Mouse (Mus musculus): Measurements from ENCODE around the gene Prkar2a. TPM values are rescaled to one million over a fixed set of nuclear protein-coding genes. Genes with fewer than 3 reads are reported as not detected.
A peak's percentile ranks its signal among the peaks of the same experiment; 100 is the strongest.

Prkar2a gene
- polyA plus RNA-seq, 1 experiment = 21.5 TPM

DNA sequence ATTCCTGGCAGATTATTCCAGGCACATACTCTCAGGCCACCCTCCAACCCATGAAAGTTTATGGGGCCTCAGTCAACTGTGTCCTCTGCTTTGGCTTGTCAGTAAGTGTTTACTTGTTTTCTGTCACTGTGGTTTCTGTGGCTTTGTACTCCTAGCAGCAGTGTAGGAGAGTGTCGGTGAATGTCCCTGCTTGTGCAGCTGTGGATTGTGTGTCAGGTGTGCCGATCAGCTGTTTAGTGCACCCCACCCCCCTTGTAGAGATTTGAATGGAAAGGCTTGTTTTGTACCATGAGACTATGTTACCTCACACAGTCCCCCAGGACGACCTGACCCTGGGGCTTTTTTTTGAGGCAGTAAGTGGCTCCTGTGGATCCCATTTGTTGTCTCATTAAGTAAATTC lies 103.6 kb downstream of the Prkar2a start:
- peak overlapping the region; percentile 44 for H3K4me2 ChIP-seq (ENCODE audit: low read depth)

GRCm38 (mm10) chr9:108795281-108795680 lies 106.2 kb downstream of the Prkar2a start:
- H3ac ChIP-seq (ENCODE audit: control insufficient read depth, insufficient read length) = no peak overlapping the region
- H3K4me3 ChIP-seq = peak overlapping the region; percentile 19
- no peaks in the 10 kb centered on the region for H3K27me3 ChIP-seq (ENCODE audit: control insufficient read depth, insufficient read depth, insufficient read length)
- H3K36me3 ChIP-seq (ENCODE audit: control insufficient read depth, insufficient read depth) = peaks cover 25% of the 10 kb centered on the region
- peak overlapping the region; percentile 94 for H3K4me2 ChIP-seq (ENCODE audit: low read depth)
- peaks cover 90% of the 10 kb centered on the region for H3K79me2 ChIP-seq (ENCODE audit: control insufficient read depth, insufficient read depth)
- TF ChIP-seq SRF (IDR thresholded peaks at IDR 0.05; ENCODE audit: control insufficient read depth, insufficient read length, low read depth) (no peak), TCF3 (IDR thresholded peaks at IDR 0.05; ENCODE audit: insufficient read length, low read depth) (no peak)

More for the DNA sequence above, 103.6 kb downstream of the Prkar2a start:
- Histone ChIP-seq H3ac (ENCODE audit: control insufficient read depth, insufficient read length) (no peak overlapping the region), H3K79me2 (ENCODE audit: control insufficient read depth, insufficient read depth) (peaks cover 100% of the 10 kb centered on the region), H3K27me3 (ENCODE audit: control insufficient read depth, insufficient read depth, insufficient read length) (no peaks in the 10 kb centered on the region), H3K36me3 (ENCODE audit: control insufficient read depth, insufficient read depth) (peaks cover 8% of the 10 kb centered on the region), H3K4me3 (no peak overlapping the region)
- peak; percentile 75 to 98 (median 93) for TF ChIP-seq MYOD1 (IDR thresholded peaks at IDR 0.05; ENCODE audit: control insufficient read depth in 1 of 3, insufficient read length in 2 of 3, low read depth in 2 of 3)
- peak; percentile 79 to 96 (median 95) for TF ChIP-seq MYOG (IDR thresholded peaks at IDR 0.05; ENCODE audit: control insufficient read depth in 1 of 3, insufficient read depth in 1 of 3, insufficient read length in 2 of 3, low read depth in 2 of 3)
- TF ChIP-seq E2F4 (IDR thresholded peaks at IDR 0.05; ENCODE audit: insufficient read depth) = no peak
- peak; percentile 93 for TF ChIP-seq TCF12 (IDR thresholded peaks at IDR 0.05; ENCODE audit: insufficient read depth, poor library complexity, severe bottlenecking)
- no peak for TF ChIP-seq REST (IDR thresholded peaks at IDR 0.05; ENCODE audit: insufficient read depth, insufficient read length)
- no peak for TF ChIP-seq POLR2A (IDR thresholded peaks at IDR 0.05; ENCODE audit: insufficient read length, low read depth)
- peak; percentile 42 for TF ChIP-seq POLR2AphosphoS2 (IDR thresholded peaks at IDR 0.05; ENCODE audit: insufficient read length, low read depth)
- TF ChIP-seq TCF3 (IDR thresholded peaks at IDR 0.05; ENCODE audit: insufficient read length, low read depth) = peak; percentile 94

GRCm38 (mm10) chr9:108795762-108796161 lies 106.6 kb downstream of the Prkar2a start:
- peaks cover 86% of the 10 kb centered on the region for H3K79me2 ChIP-seq (ENCODE audit: control insufficient read depth, insufficient read depth)
- H3ac ChIP-seq (ENCODE audit: control insufficient read depth, insufficient read length) = no peak overlapping the region
- peak overlapping the region; percentile 19 for H3K4me3 ChIP-seq
- no peaks in the 10 kb centered on the region for H3K27me3 ChIP-seq (ENCODE audit: control insufficient read depth, insufficient read depth, insufficient read length)
- TF ChIP-seq TCF12 (IDR thresholded peaks at IDR 0.05; ENCODE audit: insufficient read depth, poor library complexity, severe bottlenecking) (no peak), USF1 (IDR thresholded peaks at IDR 0.05; ENCODE audit: low read depth) (no peak), POLR2A (IDR thresholded peaks at IDR 0.05; ENCODE audit: insufficient read length, low read depth) (no peak), MAX (IDR thresholded peaks at IDR 0.05; ENCODE audit: low read depth) (no peak), MYOG (IDR thresholded peaks at IDR 0.05; ENCODE audit: control insufficient read depth in 1 of 3, insufficient read depth in 1 of 3, insufficient read length in 2 of 3, low read depth in 2 of 3) (no peak), REST (IDR thresholded peaks at IDR 0.05; ENCODE audit: insufficient read depth, insufficient read length) (no peak), TCF3 (IDR thresholded peaks at IDR 0.05; ENCODE audit: insufficient read length, low read depth) (no peak), E2F4 (IDR thresholded peaks at IDR 0.05; ENCODE audit: insufficient read depth) (no peak), MYOD1 (IDR thresholded peaks at IDR 0.05; ENCODE audit: control insufficient read depth in 1 of 3, insufficient read length in 2 of 3, low read depth in 2 of 3) (no peak), POLR2AphosphoS2 (IDR thresholded peaks at IDR 0.05; ENCODE audit: insufficient read length, low read depth) (no peak), CEBPB (IDR thresholded peaks at IDR 0.05; ENCODE audit: insufficient read depth, poor library complexity, severe bottlenecking) (no peak)
- peak overlapping the region; percentile 94 for H3K4me2 ChIP-seq (ENCODE audit: low read depth)
- peaks cover 30% of the 10 kb centered on the region for H3K36me3 ChIP-seq (ENCODE audit: control insufficient read depth, insufficient read depth)

GRCm38 (mm10) chr9:108796351-108796981 lies 107.4 kb downstream of the Prkar2a start:
- TF ChIP-seq CEBPB (IDR thresholded peaks at IDR 0.05; ENCODE audit: insufficient read depth, poor library complexity, severe bottlenecking) (peak; percentile 49; the same call in 1 of the 2 replicates), POLR2AphosphoS2 (IDR thresholded peaks at IDR 0.05; ENCODE audit: insufficient read length, low read depth) (no peak)
- H3K79me2 ChIP-seq (ENCODE audit: control insufficient read depth, insufficient read depth) = peaks cover 79% of the 10 kb centered on the region
- no peak overlapping the region for H3ac ChIP-seq (ENCODE audit: control insufficient read depth, insufficient read length)
- H3K4me3 ChIP-seq = peak overlapping the region; percentile 19
- peaks cover 35% of the 10 kb centered on the region for H3K36me3 ChIP-seq (ENCODE audit: control insufficient read depth, insufficient read depth)
- peak overlapping the region; percentile 94 for H3K4me2 ChIP-seq (ENCODE audit: low read depth)
- no peaks in the 10 kb centered on the region for H3K27me3 ChIP-seq (ENCODE audit: control insufficient read depth, insufficient read depth, insufficient read length)

DNA sequence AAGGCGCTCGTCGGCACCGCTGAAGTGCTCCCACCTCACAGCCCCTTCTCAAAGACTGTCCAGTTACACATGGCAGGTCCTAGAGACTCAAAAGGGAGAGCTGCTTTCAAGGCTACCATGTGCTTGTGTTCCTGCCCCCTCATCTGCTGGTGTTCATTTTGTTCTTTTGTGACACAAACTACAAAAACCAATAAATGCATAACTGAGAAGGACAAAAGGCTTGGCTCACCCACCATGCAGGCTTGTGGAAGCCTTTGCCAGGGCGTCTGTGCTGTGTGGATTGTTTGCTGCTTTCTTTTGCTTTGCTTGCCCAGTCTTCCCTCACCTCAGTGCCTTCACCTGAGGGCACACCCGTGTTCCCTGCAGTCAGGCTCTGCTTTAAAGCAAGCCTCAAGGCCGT lies 108.4 kb downstream of the Prkar2a start:
- TF ChIP-seq E2F4 (IDR thresholded peaks at IDR 0.05; ENCODE audit: insufficient read depth) = no peak
- TF ChIP-seq SRF (IDR thresholded peaks at IDR 0.05; ENCODE audit: control insufficient read depth, insufficient read length, low read depth) = no peak
- TF ChIP-seq USF1 (IDR thresholded peaks at IDR 0.05; ENCODE audit: low read depth) = no peak
- no peak for TF ChIP-seq MAX (IDR thresholded peaks at IDR 0.05; ENCODE audit: low read depth)
- TF ChIP-seq CEBPB (IDR thresholded peaks at IDR 0.05; ENCODE audit: insufficient read depth, poor library complexity, severe bottlenecking) = no peak
- TF ChIP-seq MYOD1 (IDR thresholded peaks at IDR 0.05; ENCODE audit: control insufficient read depth in 1 of 3, insufficient read length in 2 of 3, low read depth in 2 of 3) = no peak
- no peak for TF ChIP-seq TCF3 (IDR thresholded peaks at IDR 0.05; ENCODE audit: insufficient read length, low read depth)
- no peak for TF ChIP-seq REST (IDR thresholded peaks at IDR 0.05; ENCODE audit: insufficient read depth, insufficient read length)
- no peak for TF ChIP-seq MYOG (IDR thresholded peaks at IDR 0.05; ENCODE audit: control insufficient read depth in 1 of 3, insufficient read depth in 1 of 3, insufficient read length in 2 of 3, low read depth in 2 of 3)
- no peak for TF ChIP-seq TCF12 (IDR thresholded peaks at IDR 0.05; ENCODE audit: insufficient read depth, poor library complexity, severe bottlenecking)
- no peak for TF ChIP-seq POLR2A (IDR thresholded peaks at IDR 0.05; ENCODE audit: insufficient read length, low read depth)
- no peak for TF ChIP-seq POLR2AphosphoS2 (IDR thresholded peaks at IDR 0.05; ENCODE audit: insufficient read length, low read depth)
- H3K36me3 ChIP-seq (ENCODE audit: control insufficient read depth, insufficient read depth) = peaks cover 45% of the 10 kb centered on the region
- H3K4me2 ChIP-seq (ENCODE audit: low read depth) = peak overlapping the region; percentile 94
- H3K79me2 ChIP-seq (ENCODE audit: control insufficient read depth, insufficient read depth) = peaks cover 68% of the 10 kb centered on the region
- H3K27me3 ChIP-seq (ENCODE audit: control insufficient read depth, insufficient read depth, insufficient read length) = no peaks in the 10 kb centered on the region
- H3K4me3 ChIP-seq = no peak overlapping the region
- no peak overlapping the region for H3ac ChIP-seq (ENCODE audit: control insufficient read depth, insufficient read length)
